Mouse (Mus musculus) leukemia stem cell, adult 10-12 weeks (primary cell): ENCODE data around the gene Alg14. TPM values are rescaled to one million over a fixed set of nuclear protein-coding genes. Genes with fewer than 3 reads are reported as not detected.

Experiments used
- polyA plus RNA-seq: library from polyadenylated mRNA; stranded (reverse); fragments of >175 nt; gene quantifications from 2 replicates; pipeline ENCODE4 v1.2.3, GENCODE M21; 2012; ENCODE audit warnings: low replicate concordance

Alg14 gene
- 0.29 and 15.3 TPM in 2 replicates for polyA plus RNA-seq

DNA sequence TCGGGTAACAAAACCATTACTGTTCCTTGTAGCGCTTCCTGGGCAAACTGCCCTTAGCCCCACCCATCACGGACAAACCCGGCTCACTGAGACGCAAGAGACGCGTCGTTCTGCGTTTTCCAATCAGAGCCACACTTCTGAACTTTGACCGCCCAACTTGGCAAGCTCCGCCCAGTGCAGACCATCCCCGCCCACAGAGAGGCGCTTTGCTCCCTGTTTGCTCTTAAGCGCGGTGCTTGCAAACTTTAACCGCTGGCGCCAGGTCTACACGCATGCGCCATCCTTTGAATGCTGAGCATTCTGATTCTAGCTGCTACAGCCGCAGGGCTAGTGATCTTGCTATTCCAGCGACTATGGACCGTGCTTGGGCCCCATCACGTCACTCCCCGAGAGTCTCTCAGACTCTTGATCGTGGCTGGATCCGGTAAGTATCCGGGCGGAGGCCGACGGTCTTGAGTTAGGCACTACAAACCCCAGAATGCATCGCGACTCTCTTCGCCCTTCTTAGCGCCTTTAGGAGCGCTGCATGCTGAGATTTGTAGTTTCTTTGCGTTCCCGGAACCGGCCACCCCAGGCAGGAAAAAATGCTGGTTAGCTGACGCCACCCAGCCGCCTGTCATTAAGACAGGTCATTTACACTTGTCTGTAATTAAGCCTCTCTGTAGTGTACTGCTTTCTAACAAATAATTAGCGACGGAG is at the start of gene Alg14:
TSS of gene Alg14 (plus strand) at position 214 of the 699 bp plus-strand sequence.

DNA sequence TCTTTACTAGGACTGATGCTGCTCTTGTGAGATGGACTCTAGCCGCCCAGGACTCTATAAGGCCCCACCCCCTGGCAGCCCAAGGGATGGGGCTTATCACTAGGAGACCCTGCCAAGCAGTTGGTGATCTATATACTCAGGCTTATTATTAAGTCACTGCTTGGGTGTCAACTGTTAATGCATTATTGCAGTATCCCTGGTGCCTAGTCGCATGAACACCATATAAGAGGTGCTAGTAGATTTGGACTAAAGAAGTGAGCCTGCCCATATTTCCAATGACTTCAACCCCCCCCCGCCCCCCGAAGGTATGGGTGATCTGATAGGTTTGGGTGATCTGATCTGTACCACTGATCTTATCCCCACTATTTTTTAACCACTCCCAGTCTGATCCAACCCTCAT is 8.6 kb upstream of the Alg14 start, which contains the start of gene Tmem56:
TSS of gene Tmem56 (minus strand) at position 101 of the 400 bp plus-strand sequence.

Other genes with a start within 250 kb of the Alg14 start
- 0.23 and 0.35 TPM in 2 replicates for gene Rwdd3, start 120.1 kb upstream of the Alg14 start, polyA plus RNA-seq
- 9.1 and 11.2 TPM in 2 replicates for gene Tmem56, start 8.7 kb upstream of the Alg14 start, polyA plus RNA-seq
- 8.0 and 13.6 TPM in 2 replicates for gene Cnn3, start 134.7 kb downstream of the Alg14 start, polyA plus RNA-seq
- not detected in 2 replicates for gene Slc44a3, start 240.6 kb downstream of the Alg14 start, polyA plus RNA-seq